In genomic region chr17:45686093-45686619, GRCm38 (mm10) we compare ENCODE assay signal across 8 mouse cellular contexts. TPM values are rescaled to one million over a fixed set of nuclear protein-coding genes. Genes with fewer than 3 reads are reported as not detected.
DNase-seq lines count a peak whose midpoint lies in the region; ATAC-seq lines count a peak whose summit lies in the region.

TSS of gene Mrpl14 (plus strand) at chr17:45686322.

- intact Hi-C loops in gastrocnemius, postnatal 14 days (cut with DNase I; ENCODE audit: low total_unique reads): no loop called here
- intact Hi-C loops in left cerebral cortex, postnatal 10 days (cut with DNase I): no loop called here

- ATAC-seq in inflammation-experienced regulatory T-cells, adult 6 months: peak; percentile 72
- ATAC-seq in megakaryocyte-erythroid progenitor cell, adult 5-6 weeks (replicated peaks; ENCODE audit: low FRiP score, low TSS enrichment, poor library complexity, severe bottlenecking): peak; percentile 60

- DNase-seq in adipocyte (ENCODE audit: low spot score): peak; percentile 94
- peak; percentile 96 for DNase-seq in embryo, embryonic 10 days (ENCODE audit: low spot score)
- DNase-seq in gastrocnemius, postnatal 14 days: peak; percentile 93
- peak; percentile 88 to 96 for DNase-seq in left cerebral cortex, postnatal 10 days (ENCODE audit: extremely low spot score in 1 of 2, low spot score in 2 of 2)
- DNase-seq in right cerebral cortex, postnatal 25 days: peak; percentile 92
- peak; percentile 88 to 94 for DNase-seq in urinary bladder, postnatal 4 days (ENCODE audit: low spot score in 2 of 2)

RNA-seq across cellular contexts. Expression of gene Mrpl14, which starts in this region (rescaled TPM):
- total RNA-seq in gastrocnemius, postnatal 14 days (2021): 10 to 100 TPM; 83.3 to 86.3 TPM
- polyA plus RNA-seq in inflammation-experienced regulatory T-cells, adult 6 months (2017; shearing (Covaris generic)): 10 to 100 TPM; 74.5 to 88.1 (median 87.7) TPM
- 10 to 100 TPM; 46.8 to 47.1 TPM for total RNA-seq in left cerebral cortex, postnatal 10 days (2021)
- total RNA-seq in megakaryocyte-erythroid progenitor cell, adult 5-6 weeks (2014; fragmentation: Nextera tagmentation): 79.0 and 88.9 TPM in 2 replicates
- 9.7 and 14.4 TPM in 2 replicates for total RNA-seq in megakaryocyte-erythroid progenitor cell, adult 5-6 weeks (2017)

Comparison
In these comparisons a context has a peak if more than half of its experiments do, and no peak if none do; other contexts are left out.
1. Peak in every context shown above with its lines: DNase-seq and ATAC-seq.